Mouse (Mus musculus) forebrain, embryonic 16.5 days (tissue): ENCODE measurements at regions not wholly inside any gene's neighbourhood (a gene's known extent, or its start where the extent isn't known, plus 50 kb on each side); places are given as distances from the start of the nearest gene placed in this dataset.

Experiments used
- ATAC-seq: fragments of 200-750 bp; cut with Nextera tagmentation; 2 replicates; pipeline ENCODE4 v1.8.0; 2017; ENCODE audit warnings: mild to moderate bottlenecking, moderate library complexity
- H3K27ac ChIP-seq: fragments of 300-500 bp; sonication (generic); 2 replicates; pipeline ENCODE4 v1.5.1; 2014; ENCODE audit warnings: low read length, control low read depth
- H3K27me3 ChIP-seq: fragments of 300-500 bp; sonication (generic); replicated peaks from 2 replicates; pipeline ENCODE4 v1.6.1; 2014; ENCODE audit warnings: low read length; ENCODE audit not compliant: control insufficient read depth, insufficient read depth
- H3K36me3 ChIP-seq: fragments of 300-500 bp; sonication (generic); 2 replicates; pipeline ENCODE4 v1.6.1; 2014; ENCODE audit not compliant: control insufficient read depth, insufficient read depth
- H3K4me1 ChIP-seq: fragments of 300-500 bp; sonication (generic); replicated peaks from 2 replicates; pipeline ENCODE4 v1.6.1; 2014; ENCODE audit warnings: low read length; ENCODE audit not compliant: control insufficient read depth, insufficient read depth
- H3K4me2 ChIP-seq: fragments of 300-500 bp; sonication (generic); 2 replicates; pipeline ENCODE4 v1.6.1; 2014; ENCODE audit warnings: mild to moderate bottlenecking, low read length, control low read depth
- H3K4me3 ChIP-seq: fragments of 300-500 bp; sonication (generic); replicated peaks from 2 replicates; pipeline ENCODE4 v1.5.1; 2014; ENCODE audit warnings: mild to moderate bottlenecking, low read length, control low read depth
- H3K9ac ChIP-seq: fragments of 300-500 bp; sonication (generic); replicated peaks from 2 replicates; pipeline ENCODE4 v1.6.1; 2014; ENCODE audit warnings: low read depth, low read length, control low read depth
- H3K9me3 ChIP-seq: fragments of 300-500 bp; sonication (generic); 2 replicates; pipeline ENCODE4 v1.6.1; 2016; ENCODE audit warnings: low read length; ENCODE audit not compliant: control insufficient read depth
- WGBS: fragments of 180-500 bp; shearing (Covaris S2); extraction: QIAGEN DNeasy Blood & Tissue Kit; methylation state at CpG from one replicate; pipeline ENCODE4 v1.1.7; 2014; 5-methylcytosine and 5-hydroxymethylcytosine counted together

GRCm38 (mm10) chr5:148720604-148721003 lies 168.0 kb upstream of the Ubl3 start:
- H3K27ac ChIP-seq, result no peak overlapping the region
- no peak for ATAC-seq
- H3K4me2 ChIP-seq, result no peak overlapping the region
- no peaks in the 10 kb centered on the region for H3K36me3 ChIP-seq
- 0 out of 2 replicates have a peak, but pooled peaks cover 4% of the 10 kb centered on the region for H3K9me3 ChIP-seq
- no peak overlapping the region for H3K9ac ChIP-seq
- 92% methylated on average over 5 of the region's 5 CpGs for WGBS
- H3K27me3 ChIP-seq, result no peaks in the 10 kb centered on the region
- no peak overlapping the region for H3K4me3 ChIP-seq
- no peaks in the 10 kb centered on the region for H3K4me1 ChIP-seq

DNA sequence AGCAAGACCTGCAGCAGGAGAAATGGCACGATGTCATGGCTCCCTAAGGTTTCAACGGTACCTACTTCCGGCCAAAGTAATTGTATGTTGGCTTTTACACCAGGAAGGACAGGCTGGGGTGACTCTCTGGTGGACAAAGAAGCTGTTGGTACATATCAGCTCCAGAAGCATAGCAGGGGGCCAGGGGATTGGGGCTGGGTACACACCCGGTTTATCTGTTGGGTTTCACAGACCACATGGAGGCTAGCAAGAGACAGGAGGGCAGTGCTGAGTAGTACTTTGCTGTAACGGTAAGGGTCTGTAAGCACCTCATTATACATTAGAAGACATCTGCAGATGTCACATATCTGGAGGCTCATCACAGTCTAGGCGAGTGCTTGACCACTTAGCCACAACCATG lies 164.0 kb upstream of the Ubl3 start:
- no peak for ATAC-seq
- Histone ChIP-seq H3K9me3 (0 out of 2 replicates have a peak, but pooled peaks cover 4% of the 10 kb centered on the region), H3K4me3 (no peak overlapping the region), H3K27ac (no peak overlapping the region), H3K9ac (no peak overlapping the region), H3K4me2 (no peak overlapping the region), H3K36me3 (no peaks in the 10 kb centered on the region), H3K27me3 (no peaks in the 10 kb centered on the region), H3K4me1 (no peaks in the 10 kb centered on the region)
- WGBS, result 89% methylated on average over 6 of the region's 6 CpGs

- 0 out of 2 replicates have a peak, but pooled peaks cover 4% of the 10 kb centered on the region for H3K9me3 ChIP-seq
- H3K4me3 ChIP-seq, result no peak overlapping the region
- no peaks in the 10 kb centered on the region for H3K36me3 ChIP-seq
- no peak overlapping the region for H3K27ac ChIP-seq
- 74% methylated on average over 15 of the region's 15 CpGs for WGBS
- no peaks in the 10 kb centered on the region for H3K27me3 ChIP-seq
- no peak for ATAC-seq
- no peaks in the 10 kb centered on the region for H3K4me1 ChIP-seq
- H3K4me2 ChIP-seq, result no peak overlapping the region
- H3K9ac ChIP-seq, result no peak overlapping the region
These were observed 162.8 kb upstream of the Ubl3 start for GRCm38 (mm10) chr5:148715218-148715991.

DNA sequence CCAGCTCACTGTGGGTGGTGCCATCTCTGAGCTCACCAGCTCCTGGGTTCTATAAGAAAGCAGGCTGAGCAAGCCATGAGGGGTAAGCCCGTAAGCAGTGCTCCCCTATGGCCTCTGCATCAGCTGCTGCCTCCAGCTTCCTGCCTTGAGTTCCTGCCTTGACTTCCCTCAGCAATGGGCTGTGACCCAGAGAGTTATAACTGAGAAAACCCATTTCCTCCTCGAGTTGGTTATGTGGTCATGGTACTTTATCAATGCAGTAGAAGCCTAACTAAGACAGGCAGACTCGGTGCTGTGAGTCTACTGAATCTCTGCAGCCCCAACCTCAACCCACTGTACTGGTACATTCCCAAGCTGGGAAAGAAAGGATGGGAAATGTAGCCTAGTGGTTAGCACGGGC lies 162.2 kb upstream of the Ubl3 start:
- Histone ChIP-seq H3K9me3 (0 out of 2 replicates have a peak, but pooled peaks cover 4% of the 10 kb centered on the region), H3K4me3 (no peak overlapping the region), H3K27me3 (no peaks in the 10 kb centered on the region), H3K4me1 (no peaks in the 10 kb centered on the region), H3K27ac (no peak overlapping the region), H3K4me2 (no peak overlapping the region), H3K9ac (no peak overlapping the region), H3K36me3 (no peaks in the 10 kb centered on the region)
- 85% methylated on average over 4 of the region's 4 CpGs for WGBS
- ATAC-seq, result no peak

GRCm38 (mm10) chr5:148713796-148714195 lies 161.2 kb upstream of the Ubl3 start:
- no peak for ATAC-seq
- no peak overlapping the region for H3K4me2 ChIP-seq
- H3K27me3 ChIP-seq, result no peaks in the 10 kb centered on the region
- H3K9me3 ChIP-seq, result 0 out of 2 replicates have a peak, but pooled peaks cover 3% of the 10 kb centered on the region
- no peak overlapping the region for H3K9ac ChIP-seq
- H3K36me3 ChIP-seq, result no peaks in the 10 kb centered on the region
- peaks cover 5% of the 10 kb centered on the region for H3K4me1 ChIP-seq
- H3K27ac ChIP-seq, result no peak overlapping the region
- WGBS, result 92% methylated on average over 5 of the region's 5 CpGs
- H3K4me3 ChIP-seq, result no peak overlapping the region

DNA sequence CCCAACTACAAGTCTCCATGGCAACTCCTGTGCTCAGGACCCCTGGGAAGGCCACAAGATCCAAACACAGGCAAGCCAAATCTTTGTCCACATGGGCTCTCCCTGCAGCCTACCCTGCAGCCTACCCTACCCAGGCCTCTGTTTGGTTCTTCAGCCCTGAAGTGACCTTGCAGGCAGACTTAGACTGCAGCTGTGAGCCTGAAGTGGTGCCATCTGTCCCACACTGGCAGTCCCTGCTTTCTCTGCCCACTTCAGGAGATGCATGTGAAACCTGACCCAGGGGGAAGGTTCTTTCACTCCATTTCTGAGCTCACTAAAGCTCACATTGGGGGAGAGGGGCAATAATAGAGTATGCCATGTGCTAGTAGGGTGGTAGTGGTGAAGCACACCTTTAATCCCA lies 160.4 kb upstream of the Ubl3 start:
- H3K4me1 ChIP-seq, result peaks cover 13% of the 10 kb centered on the region
- no peak overlapping the region for H3K4me2 ChIP-seq
- H3K9me3 ChIP-seq, result no peaks in the 10 kb centered on the region
- no peak for ATAC-seq
- no peak overlapping the region for H3K9ac ChIP-seq
- H3K4me3 ChIP-seq, result no peak overlapping the region
- H3K27me3 ChIP-seq, result no peaks in the 10 kb centered on the region
- no peak overlapping the region for H3K27ac ChIP-seq
- no peaks in the 10 kb centered on the region for H3K36me3 ChIP-seq

- H3K4me1 ChIP-seq, result peaks cover 20% of the 10 kb centered on the region
- H3K27me3 ChIP-seq, result no peaks in the 10 kb centered on the region
- no peaks in the 10 kb centered on the region for H3K9me3 ChIP-seq
- 86% methylated on average over 5 of the region's 5 CpGs for WGBS
- H3K9ac ChIP-seq, result no peak overlapping the region
- no peak overlapping the region for H3K27ac ChIP-seq
- ATAC-seq, result no peak
- H3K36me3 ChIP-seq, result no peaks in the 10 kb centered on the region
- H3K4me3 ChIP-seq, result no peak overlapping the region
- H3K4me2 ChIP-seq, result no peak overlapping the region
These were observed 159.0 kb upstream of the Ubl3 start for GRCm38 (mm10) chr5:148711570-148711969.

DNA sequence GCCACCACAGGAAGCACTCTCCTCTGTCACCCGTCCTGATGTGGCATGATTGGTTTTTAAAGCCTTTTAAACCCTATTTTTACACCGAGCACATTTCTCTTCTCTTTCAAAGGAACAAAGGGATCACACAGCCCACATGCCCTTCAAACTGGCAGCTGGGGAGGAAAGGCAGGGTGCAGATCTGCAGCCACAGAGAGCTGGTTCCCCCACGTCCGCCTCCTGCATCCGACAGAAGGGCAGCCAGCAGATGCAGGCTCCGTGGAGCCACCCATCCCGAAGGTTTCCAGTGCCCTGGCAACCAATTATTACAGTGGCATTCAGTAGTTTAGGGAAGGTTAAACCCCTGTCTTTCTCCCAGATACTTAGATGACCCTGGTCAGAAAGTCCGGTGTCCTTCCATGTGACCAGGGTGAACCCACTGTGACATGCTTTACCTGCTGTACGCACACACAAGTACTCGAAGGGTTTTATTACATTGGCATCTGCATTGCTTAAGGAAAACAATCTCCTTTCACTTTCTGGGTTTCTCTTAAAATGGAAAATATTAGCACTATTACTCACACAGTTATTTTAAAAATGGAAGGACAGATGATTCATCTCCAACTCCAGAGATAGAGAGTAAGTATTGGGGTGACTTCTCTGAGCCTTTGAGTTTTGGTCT lies 156.7 kb upstream of the Ubl3 start:
- Histone ChIP-seq H3K9ac (peak overlapping the region; percentile 7; the same call in 1 of the 2 replicates), H3K4me2 (no peak overlapping the region), H3K4me1 (peaks cover 20% of the 10 kb centered on the region), H3K36me3 (no peaks in the 10 kb centered on the region), H3K9me3 (no peaks in the 10 kb centered on the region), H3K27me3 (no peaks in the 10 kb centered on the region), H3K27ac (no peak overlapping the region), H3K4me3 (no peak overlapping the region)
- ATAC-seq, result 0 out of 2 replicates have a peak, but pooled peaks have one; percentile 14
- 27% methylated on average over 10 of the region's 10 CpGs for WGBS

- H3K36me3 ChIP-seq, result no peaks in the 10 kb centered on the region
- peak overlapping the region; percentile 63 for H3K27ac ChIP-seq
- no peaks in the 10 kb centered on the region for H3K9me3 ChIP-seq
- H3K4me1 ChIP-seq, result peaks cover 20% of the 10 kb centered on the region
- no peak overlapping the region for H3K9ac ChIP-seq
- H3K4me3 ChIP-seq, result no peak overlapping the region
- peak; percentile 88 for ATAC-seq
- H3K4me2 ChIP-seq, result no peak overlapping the region
- WGBS, result 19% methylated on average over 11 of the region's 11 CpGs
- H3K27me3 ChIP-seq, result no peaks in the 10 kb centered on the region
These were observed 155.6 kb upstream of the Ubl3 start for GRCm38 (mm10) chr5:148708014-148708741.
